Mouse (Mus musculus) spleen, postnatal 36 days (tissue): ENCODE results near the gene Mib2.
A peak's percentile ranks its signal among the peaks of the same experiment; 100 is the strongest.
"Not testable (repeated sequence)": the region's sequence is repeated elsewhere in the genome, so short reads cannot be mapped to it uniquely, and the experiment has no call there.

Source experiments
- DNase-seq, 2 experiments: peaks; one replicate each; pipeline ENCODE4 v3.0.0; 2022; ENCODE audit warnings: low spot score in 2 of 2, mixed read lengths in 1 of 2

Mib2 gene

DNA sequence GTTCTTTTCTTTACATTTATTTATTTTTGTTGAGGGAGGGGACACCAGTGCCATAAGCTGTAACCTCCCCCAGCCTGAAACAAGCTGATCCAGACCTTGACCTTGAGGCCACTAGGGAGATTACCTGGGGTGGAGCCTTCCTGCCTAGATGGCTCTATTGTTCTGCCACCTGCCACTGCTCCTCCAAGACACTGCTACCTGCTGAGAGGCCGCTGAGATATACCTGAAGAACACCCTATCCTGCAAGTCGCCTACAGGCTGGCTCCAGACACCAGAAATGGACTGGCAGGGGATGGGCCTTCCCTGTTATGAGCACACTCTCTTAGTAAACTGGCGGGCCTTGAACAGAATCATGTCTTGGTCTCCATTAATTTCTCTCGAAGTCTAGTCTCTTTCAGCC is 1.2 kb upstream of the Mib2 start:
- DNase-seq, result not testable (repeated sequence)

DNA sequence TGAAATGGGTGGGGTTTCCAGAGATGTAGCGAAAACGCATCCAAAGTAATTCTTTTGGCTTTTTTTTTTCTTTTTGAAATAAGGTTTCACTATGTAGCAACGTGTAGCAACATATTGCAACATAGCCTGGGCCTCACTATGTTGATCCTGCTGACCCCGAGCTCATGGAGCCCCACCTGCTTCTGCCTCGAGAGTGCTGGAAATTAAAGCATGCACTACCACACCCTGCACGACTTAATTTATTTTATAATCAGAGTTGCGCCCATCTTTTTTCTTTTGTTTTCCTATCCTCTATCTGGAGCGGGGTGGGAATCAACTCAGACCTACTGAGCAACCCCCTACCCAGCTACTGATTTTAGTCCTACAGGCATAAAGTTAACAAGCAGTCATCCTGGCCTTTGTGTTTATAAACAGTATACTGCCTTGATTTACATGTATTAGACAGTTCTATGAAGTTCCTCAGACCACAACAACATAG is 639 bp upstream of the Mib2 start:
- no peak for DNase-seq

DNA sequence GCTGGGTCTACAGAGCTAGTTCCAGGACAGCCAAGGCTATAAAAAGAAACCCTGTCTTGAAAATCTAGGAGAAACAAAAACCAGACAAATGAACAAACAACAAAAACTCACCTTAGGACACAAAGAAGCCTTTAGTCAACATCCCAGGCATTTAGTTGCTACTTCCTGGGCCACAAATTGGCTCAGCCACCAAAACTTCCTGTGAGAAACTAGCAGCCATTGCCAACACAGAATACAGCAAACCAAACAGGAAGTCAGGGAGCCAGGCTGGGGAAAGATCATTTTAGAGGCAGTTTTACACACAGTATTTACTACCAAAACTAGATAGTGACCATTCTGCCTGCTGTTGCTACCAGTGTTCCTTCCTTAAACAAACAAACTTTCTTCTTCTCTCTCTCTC is 2.1 kb downstream of the Mib2 start:
- DNase-seq, result no peak

DNA sequence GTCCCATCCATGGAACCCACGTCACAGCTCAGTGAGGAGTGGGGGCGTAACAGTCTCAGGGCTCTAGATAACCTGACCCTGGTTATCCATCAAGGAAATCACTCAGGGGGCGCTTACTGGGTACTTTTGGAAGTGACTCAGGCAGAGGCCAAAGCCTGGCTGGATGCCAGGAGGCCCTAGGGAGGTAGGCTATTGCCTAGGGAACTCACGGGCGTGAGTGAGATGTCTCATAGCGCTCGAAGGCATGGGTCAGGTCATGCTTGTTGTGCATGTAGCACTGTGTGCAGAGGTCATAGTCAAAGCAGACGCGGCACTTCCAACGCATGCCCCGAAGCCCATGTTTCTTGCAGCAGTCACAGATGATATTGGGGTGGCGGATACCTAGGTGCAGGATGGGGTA is 8.4 kb downstream of the Mib2 start:
- no peak for DNase-seq

DNA sequence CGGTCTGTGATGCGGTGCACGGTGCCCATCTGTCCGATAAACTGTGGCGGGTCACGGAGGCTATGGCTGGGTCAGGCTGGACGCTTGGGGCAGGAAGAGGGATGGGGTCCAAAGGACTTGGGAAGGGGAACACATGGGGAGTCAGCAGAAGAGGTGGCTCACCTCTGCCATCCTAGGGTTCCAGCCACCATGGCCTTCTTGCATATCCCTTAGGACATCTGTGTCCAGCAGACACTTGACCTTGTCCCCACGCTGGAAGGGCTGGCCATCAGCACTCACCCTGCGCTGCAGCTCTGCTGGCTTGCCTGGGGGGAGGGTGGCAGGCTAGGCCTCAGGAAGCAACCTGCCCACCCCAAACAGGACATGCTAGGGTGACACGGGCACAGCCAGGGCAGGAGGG is 10.0 kb downstream of the Mib2 start:
- DNase-seq, result no peak

DNA sequence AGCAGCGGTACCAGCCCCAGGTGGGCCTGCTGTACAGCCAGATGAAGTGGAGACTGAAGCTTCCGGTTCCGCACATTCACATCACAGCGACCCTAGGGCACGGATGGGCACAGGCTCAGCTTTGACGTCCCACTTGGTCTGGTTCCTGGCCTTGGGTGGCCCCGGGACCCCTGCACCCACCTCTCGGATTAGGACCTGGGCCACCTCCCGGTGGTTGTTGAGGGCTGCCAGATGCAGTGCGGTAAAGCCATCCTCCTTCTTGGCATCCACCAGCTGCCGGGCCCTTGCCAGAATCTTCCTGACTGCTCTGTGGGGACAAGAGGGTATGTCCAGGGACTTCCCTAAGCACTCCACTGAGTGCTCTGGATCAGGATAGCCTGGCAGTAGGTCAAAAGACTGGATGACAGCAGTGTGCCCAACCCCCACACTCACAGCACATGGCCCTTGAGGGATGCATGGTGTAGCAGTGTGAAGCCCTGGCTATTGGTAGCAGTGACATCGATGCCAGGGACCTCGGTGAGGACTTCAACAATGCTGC is 12.7 kb downstream of the Mib2 start:
- no peak for DNase-seq

DNA sequence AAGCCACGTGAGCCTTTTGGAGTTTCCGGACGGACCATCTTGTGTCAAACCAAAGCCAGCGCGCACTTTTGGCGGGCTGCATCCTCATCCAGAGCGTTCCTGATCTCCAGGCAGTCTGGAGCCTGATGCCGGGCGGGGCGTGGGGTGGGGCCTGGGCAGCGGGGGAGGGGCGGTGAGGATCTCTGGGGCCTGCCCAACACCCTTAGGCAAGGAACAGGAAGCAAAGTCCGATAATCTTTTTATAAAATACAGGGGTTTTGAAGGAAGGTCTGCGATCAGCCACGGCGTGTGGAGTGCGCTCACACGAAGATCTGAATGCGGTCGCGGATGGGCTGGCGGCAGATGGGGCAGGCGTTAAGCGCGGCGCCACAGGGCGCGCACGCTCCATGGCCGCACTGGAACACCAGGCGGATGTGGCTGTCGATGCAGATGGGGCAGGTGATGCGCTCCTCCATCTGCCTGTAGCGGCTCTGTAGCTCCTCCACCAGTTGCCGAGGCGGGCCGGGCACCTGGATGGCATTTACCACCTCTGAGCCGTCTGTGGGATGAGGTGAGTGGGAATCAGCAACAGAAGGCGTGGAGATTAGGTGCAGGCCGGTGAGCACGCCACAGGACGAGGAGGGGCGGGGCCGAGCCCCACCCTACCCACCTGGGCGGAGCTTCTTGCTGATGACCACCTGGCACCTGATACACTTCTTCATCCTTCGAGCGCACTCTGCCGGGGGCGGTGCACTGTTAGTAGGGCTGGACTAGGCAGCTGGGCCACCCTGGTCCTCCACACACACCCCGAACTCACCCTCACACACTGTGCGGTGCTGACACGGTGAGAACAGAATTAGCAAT is 14.3 kb downstream of the Mib2 start:
- DNase-seq, result peak in 1 of 2 experiments; percentile 25

DNA sequence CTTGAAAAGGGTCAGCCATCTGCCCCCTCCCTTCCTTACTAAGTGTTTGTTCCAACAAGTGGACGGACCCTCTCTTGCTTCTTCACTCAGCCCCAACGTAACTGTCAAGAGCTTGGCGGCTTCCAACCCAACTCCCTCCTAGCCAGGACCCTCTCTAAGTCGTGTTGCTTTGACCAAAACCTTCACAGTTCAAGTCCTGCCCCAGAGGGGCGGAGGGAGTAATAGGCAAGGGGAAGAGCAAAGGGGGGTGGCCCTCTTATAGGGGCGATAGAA is 14.9 kb downstream of the Mib2 start:
- no peak for DNase-seq

DNA sequence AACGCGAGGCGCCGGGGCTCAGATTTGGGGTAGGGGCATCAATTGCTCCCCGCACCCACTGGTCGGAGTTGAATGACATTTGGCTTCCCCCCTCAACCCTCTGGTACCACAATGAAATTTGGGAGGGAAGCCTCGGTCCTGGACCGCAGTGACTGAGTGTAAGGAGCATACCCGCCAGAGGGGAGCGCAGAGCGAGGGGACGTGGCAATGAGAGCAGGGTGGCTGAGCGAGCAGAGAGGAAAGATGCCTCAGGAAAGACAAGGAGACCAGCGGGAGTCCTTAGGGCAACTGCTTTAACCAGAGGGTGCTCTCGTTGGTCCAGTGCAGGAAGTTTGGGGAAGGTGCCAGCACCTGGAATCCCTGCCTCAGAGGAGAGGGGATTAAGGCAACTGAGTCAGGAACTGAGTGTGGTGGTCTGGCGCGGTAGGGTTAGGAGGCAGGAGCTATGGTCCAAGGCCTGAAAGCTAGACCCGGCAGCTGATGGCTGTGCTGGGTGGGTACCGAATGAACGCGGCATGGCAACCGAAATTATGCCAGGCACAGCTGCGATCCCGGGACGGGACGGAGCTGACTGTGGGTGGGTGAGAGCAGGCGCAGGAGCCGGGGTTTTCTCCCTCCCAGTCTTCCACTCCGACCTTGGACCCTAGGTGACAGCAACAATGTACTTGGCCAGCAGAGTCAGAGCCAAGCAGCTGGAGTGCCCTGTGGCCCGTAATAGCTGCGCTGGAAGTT is 15.4 kb downstream of the Mib2 start:
- DNase-seq, result no peak

DNA sequence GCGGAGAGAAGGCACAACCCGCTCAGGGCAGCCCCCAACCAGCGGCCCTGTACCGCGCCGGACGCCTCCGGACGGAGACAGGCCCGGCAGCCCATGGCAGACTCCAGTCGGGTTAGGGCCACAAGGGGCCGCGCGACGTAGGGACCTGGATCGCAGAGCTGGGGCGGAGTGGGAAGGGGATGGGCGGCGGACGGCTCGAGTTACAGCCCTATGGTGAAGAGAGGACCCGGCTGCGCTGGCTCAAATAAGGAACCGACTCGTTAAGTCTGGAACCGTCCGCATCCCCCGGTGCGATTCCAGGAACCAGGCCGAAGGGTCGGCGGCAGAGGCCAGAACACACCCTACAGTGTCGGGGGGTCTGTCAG is 15.9 kb downstream of the Mib2 start, which contains the start of gene Mmp23:
Gene Mmp23, minus strand, starts transcription at position 299 of the 365 bp plus-strand sequence.
- no peak for DNase-seq

DNA sequence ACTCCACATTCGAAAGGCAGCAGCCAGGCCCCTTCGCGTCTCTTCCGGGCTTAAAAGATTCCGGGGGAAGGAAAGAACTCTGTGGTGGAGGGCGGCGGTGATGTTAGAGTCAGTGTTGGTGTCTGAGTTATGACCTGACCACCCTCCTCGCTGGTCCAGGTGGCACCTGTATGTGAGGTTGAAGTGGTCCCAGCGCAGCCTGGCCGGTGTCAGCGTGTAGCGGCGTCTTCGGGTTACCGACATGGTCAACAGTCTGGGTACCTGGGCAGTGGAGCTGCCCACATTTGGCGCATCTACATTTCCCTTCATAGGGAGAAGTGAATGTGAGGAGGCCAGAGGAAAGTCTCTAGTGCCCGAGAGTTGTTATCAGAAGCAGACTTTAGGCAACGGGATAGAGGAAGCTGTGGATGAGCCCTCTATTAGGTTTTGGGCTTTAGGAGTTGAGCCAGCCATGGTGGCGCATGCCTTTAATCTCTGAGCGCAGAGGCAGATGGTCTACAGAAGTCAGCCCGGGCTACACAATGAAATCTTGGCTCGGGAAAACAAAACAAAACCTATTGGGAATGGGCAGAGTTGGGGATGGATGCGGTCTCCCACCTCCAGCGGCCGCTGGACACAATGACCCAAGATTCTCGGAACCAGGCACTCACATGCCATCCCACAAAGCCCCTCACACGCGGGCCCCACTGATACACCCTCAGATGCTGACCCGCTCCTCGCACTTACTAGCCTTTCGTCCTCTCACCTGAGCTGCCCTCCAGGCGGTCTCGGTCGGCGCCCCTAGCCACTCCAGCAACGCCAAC is 16.5 kb downstream of the Mib2 start:
- DNase-seq, result no peak

DNA sequence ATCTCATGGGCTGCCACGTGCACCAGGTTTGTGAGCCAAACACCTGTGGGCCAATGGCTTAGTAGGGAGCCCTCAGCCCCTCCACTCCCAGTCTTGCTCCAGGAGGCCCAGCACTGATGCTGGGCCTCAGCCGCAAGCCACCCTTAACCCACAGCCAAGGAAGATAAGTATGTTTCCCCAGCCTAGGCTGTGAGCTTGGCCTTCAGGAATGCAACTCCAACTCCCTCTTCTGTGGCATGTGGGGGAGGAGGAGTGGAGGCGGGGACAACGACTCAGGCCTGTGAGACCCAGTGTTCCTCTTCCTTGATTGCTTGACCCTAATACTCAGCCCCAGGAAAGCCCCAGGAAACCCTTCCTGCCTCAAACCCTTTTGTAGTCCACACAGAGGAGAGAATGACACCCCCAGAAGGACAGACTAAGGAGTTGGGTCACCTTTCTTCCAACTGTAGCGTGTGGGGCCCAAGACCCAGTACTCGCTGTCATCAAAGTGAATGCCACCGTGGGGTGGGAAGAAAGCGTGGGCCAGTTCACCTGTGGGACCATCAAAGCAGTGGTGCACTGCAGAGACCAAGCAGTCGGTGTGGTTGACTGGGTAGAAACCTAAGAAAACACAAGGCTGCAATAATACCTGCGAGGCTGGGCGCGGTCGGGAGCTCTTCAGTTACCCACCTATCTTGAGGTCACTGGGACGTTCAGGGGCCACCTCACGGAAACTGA is 17.3 kb downstream of the Mib2 start:
- DNase-seq, result no peak

DNA sequence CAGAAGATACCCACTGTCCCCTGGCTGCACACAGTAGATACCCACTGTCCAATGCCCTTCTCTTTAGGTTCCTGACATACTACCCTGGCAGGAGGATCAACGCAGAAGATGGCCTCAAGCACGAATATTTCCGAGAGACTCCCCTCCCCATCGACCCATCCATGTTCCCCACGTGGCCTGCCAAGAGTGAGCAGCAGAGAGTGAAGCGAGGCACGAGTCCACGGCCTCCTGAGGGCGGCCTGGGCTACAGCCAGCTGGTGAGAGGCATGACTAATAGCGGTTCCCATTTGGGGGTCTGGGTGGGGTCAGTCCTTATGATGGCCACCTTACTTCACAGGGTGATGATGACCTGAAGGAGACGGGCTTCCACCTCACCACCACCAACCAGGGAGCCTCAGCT is 19.6 kb downstream of the Mib2 start:
- no peak for DNase-seq

DNA sequence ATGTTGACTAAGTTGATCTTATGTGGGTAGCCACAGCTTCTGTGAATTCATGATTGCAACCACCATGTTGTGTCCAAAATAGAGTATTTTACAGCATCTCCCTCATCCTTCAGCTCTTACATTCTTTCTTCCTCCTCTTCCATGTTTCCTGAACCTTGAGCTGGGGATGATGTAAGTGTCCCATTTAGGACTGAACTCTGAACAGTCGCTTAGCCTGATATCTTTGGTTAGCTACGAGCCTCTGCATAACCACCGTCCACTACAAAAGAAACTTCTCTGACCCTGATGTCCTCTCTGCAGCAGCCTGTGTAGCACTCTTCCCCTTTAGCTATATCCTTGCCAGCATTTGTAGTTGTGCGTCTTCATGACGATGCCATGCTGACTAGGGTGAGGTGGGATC is 23.3 kb downstream of the Mib2 start:
- DNase-seq, result no peak

DNA sequence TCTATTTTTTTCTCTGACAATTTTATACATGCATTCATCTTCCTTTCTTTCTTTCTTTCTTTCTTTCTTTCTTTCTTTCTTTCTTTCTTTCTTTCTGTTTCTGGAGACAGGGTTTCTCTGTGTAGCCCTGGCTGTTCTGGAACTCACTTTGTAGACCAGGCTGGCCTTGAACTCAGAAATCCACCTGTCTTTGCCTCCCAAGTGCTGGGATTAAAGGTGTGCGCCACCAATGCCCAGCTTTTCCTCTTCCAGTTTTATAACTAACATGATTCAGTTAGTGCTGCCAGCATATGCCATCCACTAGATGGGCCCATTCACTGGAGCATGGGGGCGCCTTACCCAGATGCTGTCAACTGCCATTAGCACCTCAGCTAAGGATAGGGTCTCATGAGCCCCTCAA is 23.7 kb downstream of the Mib2 start, which contains the start of gene Gm10563:
Gene Gm10563, minus strand, starts transcription at position 101 of the 400 bp plus-strand sequence.
- DNase-seq, result not testable (repeated sequence)

DNA sequence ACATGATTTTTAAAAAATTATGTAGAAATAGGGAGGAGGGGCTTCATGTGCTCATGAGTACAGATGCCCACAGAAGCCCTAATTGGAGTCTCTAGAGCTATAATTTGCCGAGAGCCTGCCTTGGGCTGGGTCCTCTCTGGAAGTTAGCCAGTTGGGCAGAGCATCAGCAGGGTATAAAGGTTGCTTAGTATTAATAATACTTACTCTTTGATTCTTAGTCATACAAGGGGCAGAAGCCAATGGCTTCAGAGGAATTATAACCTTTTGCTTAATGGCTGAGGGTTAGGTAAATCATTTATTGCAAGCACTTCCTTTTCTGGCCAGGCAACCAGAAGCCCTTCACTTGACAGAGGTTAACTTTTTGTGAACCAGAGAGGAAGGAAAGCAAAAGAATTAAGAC is 25.5 kb downstream of the Mib2 start:
- DNase-seq, result no peak

DNA sequence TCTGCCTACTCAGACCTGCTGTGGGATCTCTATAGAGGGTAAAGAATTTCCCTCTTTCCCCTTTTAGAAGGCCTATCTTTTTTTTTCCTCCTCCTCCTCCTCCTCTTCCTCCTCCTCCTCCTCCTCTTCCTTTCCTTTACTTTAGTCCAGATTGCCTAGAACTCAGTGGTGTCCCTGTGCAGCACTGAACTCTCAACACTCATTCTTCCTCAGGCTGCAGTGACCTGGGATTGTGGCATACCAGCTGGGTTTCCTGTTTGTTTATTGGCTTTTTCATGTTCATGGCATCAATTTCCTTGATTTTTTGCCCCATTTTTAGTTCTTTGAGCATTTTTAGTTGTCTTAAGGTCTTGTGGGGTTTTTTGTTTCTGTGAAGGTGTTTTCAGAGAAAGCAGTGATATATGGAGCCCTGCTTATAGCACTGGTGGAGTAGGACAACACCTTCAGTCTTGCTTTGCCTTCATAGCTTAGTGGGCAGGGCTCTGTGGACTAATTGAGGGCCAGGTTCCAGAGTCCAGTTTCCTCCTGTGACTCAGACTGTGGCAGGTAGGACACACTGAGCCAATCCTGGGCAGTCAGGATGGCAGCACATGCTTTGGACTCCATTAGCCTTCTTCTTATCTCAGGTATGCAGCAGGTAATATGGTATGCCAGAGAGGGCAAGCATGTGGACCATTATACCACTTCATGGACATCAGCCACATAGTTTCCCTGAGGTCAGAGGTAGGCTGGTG is 33.1 kb downstream of the Mib2 start:
- DNase-seq, result no peak

DNA sequence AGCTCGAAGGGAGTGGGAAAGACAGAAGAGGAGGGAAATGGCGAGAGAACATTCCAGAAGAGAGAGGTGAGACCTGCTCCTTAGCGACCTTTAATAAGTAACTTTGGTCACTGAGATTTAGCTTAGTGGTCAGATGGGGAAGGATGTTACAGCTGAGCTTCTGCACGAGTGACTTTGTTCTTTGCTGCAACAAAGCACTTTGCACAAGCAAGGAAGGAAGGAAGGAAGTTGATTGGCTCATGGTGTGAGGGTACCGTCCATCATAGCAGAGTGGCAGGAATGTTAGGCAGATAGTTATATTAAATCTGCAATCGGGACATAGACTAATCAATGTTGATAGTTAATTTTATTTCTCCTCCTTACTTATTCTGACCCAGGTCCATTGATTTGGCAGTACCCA is 38.7 kb downstream of the Mib2 start:
- no peak for DNase-seq

DNA sequence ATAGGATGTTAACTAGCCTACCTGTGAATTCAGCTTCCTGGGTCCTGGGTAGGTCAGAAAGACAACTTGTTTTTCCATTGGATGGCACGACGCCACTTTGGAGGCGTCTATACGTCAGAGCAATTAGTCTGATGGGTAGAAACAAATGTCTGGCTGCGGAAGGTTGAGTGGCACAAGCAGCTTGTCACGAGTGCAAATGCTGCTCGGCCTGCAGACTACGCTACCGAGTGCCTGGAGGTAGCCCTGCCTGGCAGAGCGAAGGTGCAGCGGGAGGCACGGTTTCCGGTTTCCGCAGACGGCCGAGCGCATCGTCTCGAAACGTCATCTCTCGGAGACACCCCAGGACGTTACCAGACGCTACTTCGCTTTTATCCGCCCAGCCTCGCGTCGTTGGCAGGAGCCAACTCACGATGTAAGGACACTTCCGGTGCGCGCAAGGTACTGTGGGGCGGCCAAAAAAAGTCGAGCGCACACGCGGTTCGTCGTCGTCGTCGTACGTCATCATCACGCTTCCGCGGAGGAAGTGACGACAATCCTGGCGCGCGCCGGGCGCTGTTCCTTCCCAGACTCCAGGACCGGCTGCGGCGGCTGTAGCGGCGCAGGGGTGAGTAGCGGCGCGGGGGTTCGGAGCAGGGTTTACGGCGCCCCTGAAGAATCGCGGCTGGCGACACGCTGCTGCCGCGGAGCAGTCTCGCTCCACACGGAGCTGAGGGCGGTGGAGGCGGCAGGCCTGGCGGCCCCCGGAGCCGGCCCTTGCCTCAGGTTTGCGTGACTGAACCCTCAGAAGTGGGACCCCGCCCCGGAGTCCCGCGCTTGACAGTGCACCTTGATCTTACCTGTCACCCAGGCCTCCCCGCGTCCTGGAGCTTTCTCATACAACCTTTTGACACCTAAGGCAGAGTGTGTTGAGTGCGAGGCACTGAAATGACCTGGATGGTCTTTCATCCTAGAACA is 44.4 kb downstream of the Mib2 start, which contains the start of gene Cdk11b:
Gene Cdk11b, plus strand, starts transcription at position 517 of the 954 bp plus-strand sequence.
- DNase-seq, result peak; percentile 97
